Mouse (Mus musculus): ENCODE measurements around the gene Aftph.

The Aftph gene

DNA sequence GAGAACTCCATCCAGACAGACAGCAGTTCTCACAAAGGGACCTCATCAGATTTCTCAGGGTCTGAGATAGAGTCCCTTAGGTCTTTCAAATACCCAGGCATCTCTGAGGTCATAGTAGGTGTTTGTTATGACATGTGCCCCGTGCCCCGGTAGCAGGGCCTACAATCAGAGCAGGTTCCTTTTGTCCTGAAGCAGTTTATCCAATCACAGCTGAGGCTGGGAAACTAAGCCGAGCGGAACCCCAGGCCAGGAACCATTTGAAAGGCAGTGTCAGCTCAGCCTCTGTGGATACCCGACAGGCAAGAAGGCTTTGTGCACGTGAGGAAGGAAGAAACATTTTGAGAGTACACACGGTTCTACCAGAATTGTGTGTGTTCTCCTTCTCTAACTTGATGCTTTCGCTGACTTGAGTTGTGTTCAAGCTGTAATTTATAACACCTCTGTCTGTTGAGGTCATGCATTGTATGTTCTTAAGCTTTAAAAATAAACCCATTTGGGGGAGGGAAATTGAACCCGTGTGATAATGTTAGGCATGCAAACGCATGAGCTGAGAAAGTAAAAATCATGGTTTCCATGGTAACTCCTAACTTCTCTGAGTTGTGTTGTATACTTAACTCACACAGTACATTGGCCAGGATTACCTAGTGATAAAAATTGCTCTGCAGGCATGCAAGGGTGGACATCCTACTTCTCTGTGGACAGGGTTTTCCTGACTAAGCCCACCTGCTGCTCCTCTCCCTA lies 94.2 kb downstream of the Aftph start:
- DNase-seq, result no peak

DNA sequence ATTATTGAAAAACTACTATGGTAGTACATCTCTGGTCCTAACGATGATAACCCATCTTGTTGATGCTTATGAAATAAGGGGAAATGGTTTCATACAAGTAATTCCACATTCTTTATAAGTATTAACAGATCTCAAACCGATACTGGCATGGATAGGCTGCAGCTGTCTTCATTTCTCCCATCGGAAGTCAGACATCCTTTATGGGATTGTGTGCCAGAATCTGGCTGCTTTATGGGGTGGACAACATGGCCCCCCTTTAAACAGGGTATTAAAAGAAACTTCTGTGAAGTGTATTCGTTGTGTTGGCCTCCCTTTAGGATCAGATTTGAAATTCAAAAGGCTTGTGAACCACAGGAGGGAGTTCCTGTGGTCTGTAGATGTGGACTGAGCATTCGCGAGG lies 95.2 kb downstream of the Aftph start:
- no peak for DNase-seq

DNA sequence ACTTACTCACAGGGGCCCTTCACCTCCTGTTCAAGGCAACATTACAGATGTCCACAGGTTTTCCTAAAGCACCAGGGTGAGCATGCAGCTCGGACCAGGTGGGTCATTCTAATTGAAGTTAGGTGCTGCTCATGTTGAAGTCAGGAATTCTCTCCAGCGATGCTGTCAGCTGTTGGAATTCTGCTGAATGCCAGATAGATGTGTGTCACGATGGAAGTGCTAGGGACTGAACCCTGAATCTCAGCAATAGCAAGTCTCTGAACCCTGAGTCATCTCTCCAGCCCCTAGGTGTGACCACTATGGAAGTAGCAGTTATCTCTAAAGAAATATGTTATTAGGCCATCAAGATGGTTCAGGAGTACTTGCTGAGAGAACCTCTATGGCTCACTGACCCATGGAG lies 95.9 kb downstream of the Aftph start:
- DNase-seq, result no peak

DNA sequence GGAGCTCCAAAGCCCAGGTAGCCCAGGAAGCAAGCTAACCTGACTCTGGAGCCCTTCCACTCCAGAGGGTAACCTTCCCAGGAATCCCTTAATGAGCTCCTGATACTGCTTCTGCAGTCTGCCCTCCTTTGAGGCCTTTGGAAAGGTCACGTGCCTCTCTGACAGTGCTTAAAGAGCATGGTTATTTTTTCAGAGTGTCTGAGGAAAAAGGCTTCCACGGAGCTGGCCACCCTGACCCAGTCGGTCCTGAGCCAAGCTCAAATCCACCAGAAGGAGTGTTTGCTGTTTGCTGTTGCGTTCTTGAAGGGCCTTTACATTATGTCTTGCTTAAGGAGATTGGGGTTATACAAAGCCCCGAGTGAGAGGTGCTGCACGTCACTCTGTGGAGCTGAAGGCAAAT lies 96.5 kb downstream of the Aftph start:
- DNase-seq, result no peak

DNA sequence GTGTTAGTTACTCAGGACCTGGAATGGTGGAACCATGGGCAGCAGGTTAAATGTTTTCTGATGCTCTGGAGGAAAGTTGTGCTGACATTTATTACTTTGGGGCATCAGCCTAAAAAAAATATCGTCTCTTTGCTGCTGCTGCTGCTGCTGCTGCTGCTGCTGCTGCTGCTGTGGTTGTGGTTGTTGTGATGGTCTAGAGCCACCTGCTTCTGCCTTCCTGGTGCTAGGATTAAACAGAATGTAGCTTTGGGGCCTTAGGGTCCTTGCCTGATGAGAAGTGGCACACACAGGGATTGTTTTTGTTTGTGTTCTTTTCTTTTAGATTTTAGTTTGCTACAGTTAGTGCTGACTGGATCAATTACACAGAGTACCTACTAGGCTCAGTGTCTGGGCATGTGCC lies 97.2 kb downstream of the Aftph start:
- no peak for DNase-seq

DNA sequence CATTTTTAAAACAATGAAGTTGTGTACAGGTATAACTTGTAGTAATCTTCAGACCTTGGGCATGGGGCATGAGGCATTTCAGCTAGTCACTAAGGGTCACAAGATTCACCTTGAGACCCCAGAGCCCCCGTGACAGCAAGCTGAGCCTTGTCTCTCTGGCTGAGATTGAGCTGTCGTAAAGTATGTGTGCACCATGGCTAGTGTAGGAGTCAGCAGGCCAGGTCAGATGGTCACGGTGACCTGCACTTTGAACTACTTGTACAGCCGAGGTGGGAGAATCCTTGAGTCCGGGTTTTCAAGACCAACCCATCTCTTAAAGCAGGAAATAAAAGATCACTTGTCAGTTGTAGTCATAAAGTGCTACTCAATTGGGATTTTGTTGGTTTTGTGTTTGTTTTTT lies 98.2 kb downstream of the Aftph start:
- DNase-seq, result no peak

DNA sequence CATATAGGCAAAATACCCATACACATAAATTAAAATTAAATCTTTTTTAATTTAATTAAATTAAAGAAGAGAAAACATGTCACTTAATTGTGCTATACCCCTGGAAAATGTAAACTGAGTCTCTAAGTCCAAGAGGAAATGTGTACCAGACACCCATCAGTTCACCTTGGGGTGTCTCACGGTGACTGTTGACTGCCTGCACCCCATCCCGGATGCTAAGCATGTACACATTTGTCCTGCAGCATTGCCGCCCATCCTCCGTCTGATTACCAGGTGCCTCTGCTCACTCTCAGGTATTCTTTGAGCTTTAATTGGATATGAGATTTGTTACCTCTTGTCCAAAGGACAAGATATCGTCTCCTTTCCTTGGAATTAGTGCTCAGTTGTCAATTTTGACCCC lies 99.1 kb downstream of the Aftph start:
- no peak for DNase-seq

DNA sequence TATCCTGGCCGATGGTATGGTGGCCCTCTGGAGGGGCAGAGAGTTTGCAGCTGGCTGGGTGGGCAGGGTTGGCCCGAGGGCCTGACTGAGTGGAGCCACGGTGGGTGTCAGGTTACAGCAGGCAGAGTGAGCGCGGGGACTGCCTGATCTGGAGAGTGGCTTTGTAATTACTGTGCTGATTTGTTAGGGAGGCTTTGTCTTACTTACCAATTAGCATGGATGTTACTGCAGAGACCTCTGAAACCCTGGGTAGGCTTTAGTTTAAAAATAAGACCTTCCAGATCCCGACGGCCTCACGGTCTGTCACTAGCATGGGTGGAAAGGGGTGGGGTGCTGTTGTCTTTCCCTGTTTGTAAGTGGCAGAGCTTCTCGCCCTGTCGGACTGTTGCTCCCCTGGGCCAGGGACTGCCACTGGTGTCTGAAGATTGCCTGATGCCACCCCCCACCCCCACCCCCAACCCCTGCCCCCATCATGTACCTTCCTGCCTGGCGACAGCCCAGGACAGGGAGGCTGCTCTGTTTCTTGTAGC lies 101.4 kb downstream of the Aftph start:
- DNase-seq, result peak; percentile 89

DNA sequence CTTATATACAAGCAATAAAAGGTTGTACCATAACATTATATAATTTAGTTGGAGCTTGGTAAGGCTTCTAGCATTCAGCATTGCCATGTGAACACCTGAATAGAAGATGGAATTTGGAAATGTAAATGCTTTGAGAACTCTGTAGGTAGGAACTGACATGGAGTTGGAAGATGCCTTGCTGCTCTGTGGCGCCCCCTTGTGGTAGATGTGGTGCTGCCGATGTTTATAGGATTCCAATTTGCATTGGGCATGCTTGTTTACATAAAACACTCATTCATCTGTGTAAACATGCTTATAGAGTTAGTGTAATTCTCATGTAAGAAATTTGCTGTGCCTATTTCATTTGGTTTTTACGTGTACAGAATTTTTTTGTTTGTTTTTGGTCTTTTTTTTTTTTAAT lies 102.5 kb downstream of the Aftph start:
- DNase-seq, result peak; percentile 80

DNA sequence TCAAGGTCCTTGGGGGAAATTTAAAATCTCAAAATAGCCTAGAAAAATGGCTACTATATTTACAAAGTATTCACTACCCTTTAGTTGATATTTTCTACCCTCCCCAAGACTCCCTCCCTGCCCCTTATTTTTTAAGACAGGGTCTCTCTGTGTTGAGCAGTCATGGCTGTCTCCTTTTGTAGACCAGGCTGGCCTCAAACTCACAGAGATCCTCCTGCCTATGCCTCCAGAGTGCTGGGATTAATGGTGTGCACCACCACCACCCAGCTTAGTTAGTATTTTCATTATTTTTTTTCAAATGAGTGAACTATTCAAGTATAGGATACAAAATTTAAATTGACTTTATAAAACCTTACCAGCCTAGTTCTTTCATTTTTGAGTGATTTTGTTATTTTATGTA lies 104.3 kb downstream of the Aftph start:
- no peak for DNase-seq

DNA sequence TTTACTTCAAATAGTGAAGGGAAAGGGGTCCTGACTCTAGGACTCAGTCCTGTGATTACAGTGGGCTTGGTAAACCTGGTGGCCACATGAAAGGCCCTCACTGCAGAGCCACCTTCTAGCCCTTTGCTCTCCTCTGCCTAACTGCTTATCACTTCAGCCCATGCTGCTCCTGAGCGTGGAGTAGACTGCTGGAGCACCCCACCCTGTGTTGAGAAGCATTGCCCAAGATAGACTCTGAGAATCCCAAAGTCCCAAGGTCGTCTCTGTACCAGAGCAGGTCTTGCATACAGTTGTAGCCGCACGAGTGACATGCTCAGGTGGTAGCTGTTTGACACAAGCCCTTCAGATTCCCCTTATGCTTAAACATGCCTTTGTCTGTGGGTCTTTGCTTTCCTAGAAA lies 105.3 kb downstream of the Aftph start:
- no peak for DNase-seq

DNA sequence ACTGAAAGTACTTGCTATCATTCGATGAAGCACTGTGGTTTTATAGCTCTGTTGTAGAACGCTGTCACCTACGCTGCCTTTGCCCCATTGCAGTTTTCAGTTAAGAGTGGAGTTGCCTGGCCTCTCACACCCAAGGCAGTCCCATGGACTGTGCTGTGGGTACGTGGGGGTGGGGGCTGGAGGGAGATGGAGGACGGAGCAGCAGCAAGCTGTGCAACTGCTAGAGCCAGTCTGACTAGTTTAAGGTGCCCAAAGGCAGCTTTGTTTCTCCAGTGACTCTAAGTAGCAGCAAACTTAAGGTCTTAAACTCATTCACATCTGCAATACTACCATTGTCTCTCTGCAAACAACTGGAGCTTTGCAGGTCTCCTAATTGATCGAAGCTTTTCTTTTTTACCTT lies 105.7 kb downstream of the Aftph start:
- no peak for DNase-seq
